Mouse (Mus musculus) mouse trophoblast stem cell (cell line): ENCODE results near the gene Zfp462.

Source experiments
- in situ Hi-C, 2 experiments: fragments of 300-500 bp; cut with MseI, MboI; formaldehyde crosslinking; loops; 2 replicates in 1 of 2; 3 replicates in 1 of 2; pipeline ENCODE4 v1.15.1; 2025

Gene Zfp462

GRCm38 (mm10) chr4:55041106-55041730 lies 96.4 kb downstream of the Zfp462 start:
- in situ Hi-C loops, result no loop called here

GRCm38 (mm10) chr4:55042573-55042972 lies 97.7 kb downstream of the Zfp462 start:
- in situ Hi-C loops, result no loop called here

DNA sequence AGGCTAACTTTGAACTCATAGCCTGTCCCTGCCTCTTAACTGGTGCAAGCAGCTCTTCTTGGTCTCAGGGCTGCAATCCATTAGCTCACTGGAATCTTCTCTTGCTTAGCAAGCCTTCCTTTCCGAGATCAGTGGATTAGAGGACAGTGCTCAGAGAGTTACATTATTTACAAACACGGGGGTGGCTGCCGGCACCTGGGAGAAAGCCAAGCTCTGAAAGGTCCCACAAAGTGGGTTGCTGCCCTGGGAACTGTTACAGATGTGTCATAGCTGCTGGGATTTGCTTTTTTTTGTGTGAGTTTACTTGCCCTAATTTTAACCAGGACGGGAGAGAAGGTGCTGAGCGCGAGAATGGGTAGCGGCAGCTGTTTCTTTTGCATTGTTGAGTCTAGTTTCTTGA lies 102.4 kb downstream of the Zfp462 start:
- in situ Hi-C loops, result no loop called here

GRCm38 (mm10) chr4:55049938-55050610 lies 105.2 kb downstream of the Zfp462 start:
- in situ Hi-C loops, result no loop called here

DNA sequence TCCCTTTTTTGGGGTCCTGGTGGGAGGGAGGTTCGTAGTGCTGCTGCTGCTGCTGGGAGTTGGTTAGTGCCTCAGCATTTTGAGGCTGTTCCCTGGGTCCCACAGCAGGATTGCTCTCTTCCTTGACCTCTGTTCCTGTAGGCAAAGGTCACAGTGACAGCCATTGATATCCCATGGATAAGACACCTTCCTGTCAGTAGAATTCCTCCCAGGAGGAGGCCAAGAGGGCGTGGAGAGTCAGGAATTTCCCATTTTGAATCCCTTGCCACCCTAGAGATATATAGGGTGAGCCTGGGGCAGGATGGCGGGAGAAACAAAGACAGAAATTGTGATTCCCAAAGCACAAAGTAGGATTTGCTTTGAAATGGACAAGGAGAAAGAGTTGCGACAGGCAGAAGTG lies 106.5 kb downstream of the Zfp462 start:
- in situ Hi-C loops, result no loop called here

DNA sequence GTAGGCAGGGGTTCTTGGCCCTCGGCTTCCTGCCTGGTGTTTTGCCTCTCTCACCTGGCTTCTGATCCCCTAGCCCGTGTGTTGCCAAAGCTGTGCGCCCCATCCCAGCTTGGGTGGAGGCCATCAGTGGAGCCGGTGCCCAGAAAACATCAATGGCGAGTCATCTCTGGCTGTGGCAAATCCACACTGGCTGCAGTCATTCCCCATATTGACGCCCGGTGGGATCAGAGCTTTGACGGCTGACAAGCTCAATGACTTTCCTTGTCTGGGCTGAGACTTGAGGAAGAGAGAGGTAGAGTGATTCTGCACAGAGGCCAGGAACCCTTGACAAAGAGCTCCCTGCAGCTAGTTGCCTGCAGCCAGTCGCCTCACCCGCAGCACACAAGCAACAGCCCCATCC lies 107.8 kb downstream of the Zfp462 start:
- in situ Hi-C loops, result no loop called here

GRCm38 (mm10) chr4:55057666-55058455 lies 113.0 kb downstream of the Zfp462 start:
- in situ Hi-C loops, result no loop called here

- in situ Hi-C loops, result no loop called here
Measured at GRCm38 (mm10) chr4:55058901-55059300, 114.1 kb downstream of the Zfp462 start.

DNA sequence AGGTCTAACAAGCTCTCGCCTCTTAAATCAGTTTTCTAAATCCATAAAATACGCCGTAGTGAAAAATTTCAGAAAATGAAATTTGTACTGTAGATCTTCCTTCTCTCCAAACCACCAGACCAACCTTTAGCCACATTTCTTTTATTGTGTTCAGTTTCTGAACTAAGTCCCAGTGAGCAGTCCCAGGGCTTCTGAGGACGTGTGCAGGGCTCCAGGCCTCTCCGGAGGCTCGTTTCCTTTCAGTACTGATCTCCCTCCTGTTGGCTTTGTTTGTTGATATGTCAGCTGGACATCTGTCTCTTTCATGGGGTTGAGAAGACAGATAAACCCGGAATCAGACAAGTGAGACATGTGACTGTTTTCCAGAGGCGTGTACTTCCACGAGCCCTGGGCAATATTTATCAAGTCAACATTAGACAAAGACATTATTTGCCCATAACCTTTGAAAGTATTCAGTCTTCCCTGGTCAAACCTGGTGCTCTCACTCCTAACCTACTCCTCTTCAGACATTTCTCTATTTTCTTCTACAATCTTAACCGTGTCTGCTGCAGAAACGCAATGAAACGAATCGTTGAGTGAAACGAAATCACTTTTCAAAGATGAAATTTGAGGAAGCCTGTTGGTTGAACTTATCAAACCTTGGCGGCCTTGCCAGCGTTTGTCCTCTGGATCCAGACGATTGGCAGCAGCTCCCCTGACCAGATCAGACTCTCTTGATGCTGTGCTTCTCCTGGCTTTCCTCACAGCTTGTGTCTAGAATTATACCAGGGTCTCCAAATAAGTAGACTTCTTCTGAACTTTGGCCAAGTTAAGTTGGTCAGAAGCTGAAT lies 121.7 kb downstream of the Zfp462 start:
- in situ Hi-C loops, result no loop called here

DNA sequence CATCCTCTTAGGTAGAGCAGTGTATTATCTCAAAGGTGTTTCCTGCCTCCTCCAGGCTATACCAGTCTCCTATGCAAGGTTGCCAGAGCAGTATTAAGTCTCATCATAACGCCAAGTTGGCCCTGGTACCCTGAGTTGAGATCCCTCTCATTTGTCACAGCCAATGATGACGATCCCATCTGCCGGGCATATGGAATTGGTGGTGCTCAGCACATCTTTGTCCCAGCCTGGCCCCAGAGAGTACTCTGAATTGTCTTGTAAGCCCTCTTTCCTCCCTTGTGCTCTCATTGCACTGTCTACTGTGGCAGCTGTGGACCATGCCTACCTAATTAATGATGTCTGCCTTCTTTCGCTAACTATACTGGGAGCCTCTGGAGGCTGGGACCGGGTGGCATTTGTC lies 126.7 kb downstream of the Zfp462 start:
- in situ Hi-C loops, result no loop called here

GRCm38 (mm10) chr4:55077133-55077889 lies 132.5 kb downstream of the Zfp462 start:
- in situ Hi-C loops, result no loop called here

DNA sequence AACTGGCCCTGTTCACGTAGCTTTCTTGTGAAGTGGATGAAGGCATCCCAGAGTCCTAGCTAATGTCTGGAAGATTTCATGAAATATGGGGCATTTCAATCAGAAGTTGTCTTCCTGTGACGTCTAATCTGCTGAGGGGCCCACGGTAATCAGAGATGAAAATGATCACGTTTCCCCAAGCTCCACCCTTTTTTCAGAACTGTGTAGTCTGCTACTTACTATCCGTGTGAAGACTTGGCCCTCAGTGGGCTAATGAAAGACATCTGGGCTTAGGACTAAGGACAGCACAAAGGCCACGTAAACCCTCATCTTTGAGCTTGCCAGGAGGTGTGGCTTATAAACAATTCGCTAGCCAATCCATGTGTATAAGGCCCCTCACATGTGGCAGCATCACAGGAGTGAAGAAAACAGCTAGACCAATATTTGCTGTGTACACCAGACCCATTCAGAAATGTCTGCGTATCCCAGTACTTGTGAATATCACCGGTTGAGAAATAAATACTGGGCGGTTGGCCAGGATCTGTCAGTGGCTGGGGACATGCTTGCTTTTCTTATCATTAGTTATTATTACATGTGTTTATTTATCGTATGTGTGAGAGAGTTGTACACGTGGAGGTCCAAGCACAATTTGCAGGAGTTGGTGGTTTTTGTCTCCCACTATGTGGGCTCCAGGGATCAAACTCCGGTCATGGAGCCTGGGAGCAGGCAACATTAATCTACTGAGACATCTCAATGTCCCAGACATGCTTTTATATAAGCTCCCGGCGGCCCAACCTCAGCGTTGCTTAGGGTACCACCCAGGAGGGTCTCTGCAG lies 133.3 kb downstream of the Zfp462 start:
- in situ Hi-C loops, result no loop called here

GRCm38 (mm10) chr4:55079056-55079455 lies 134.2 kb downstream of the Zfp462 start:
- in situ Hi-C loops, result no loop called here

DNA sequence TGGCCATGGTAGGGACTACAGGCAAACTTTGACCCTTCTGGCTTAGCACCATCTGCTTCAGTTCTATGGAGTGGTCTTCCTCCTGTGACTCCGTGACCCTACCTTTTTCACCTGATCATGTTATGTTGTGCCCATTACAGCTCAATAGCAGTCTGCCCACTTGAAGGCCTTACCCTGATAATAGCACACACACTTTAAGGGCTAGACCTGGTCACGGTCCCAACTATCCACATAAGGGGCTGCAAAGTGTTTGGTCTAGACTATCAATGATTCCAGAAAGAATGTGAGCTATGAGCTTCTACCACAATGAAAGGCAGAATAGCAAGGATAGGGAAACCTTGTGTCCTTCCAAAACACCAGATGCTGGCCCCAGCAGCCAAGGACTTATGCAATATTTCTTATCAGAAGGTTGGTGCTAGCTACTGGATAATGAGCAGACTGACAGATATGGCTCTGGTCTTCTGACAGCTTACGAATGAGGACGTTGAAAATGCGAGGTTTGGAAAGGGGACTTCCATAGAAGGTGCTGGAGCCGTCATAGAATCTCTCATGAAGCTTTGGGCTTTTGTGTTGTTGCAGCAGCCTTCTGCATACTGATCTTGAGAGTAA lies 139.3 kb downstream of the Zfp462 start:
- in situ Hi-C loops, result no loop called here

- in situ Hi-C loops, result no loop called here
Measured at GRCm38 (mm10) chr4:55088153-55088552, 143.3 kb downstream of the Zfp462 start.

DNA sequence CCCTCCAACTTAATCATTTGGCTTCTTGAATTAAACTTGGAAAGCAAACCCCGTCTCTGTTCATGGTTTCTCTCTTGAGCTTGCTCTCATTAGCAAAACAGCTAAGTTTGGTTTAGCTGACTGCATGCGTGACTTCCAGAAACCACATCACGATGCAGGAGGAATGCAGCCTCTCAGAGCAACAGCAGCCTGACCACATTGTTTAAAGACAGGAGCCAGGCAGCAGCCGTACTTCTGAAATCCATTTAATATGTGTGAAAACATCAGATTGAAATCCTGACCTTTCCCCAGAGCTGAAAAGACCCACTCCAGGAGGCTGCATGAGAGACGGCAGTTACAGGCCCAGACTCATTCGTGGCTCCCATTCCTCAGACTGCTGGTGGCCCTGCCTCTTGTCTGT lies 144.1 kb downstream of the Zfp462 start:
- in situ Hi-C loops, result no loop called here

GRCm38 (mm10) chr4:55097157-55097556 lies 152.3 kb downstream of the Zfp462 start:
- in situ Hi-C loops, result no loop called here

- in situ Hi-C loops, result no loop called here
Measured at GRCm38 (mm10) chr4:55098366-55098765, 153.5 kb downstream of the Zfp462 start.

GRCm38 (mm10) chr4:55100851-55101250 lies 156.0 kb downstream of the Zfp462 start:
- in situ Hi-C loops, result no loop called here

GRCm38 (mm10) chr4:55101601-55102000 lies 156.8 kb downstream of the Zfp462 start:
- in situ Hi-C loops, result no loop called here
